Mouse (Mus musculus): ENCODE measurements around the gene Btbd3.

- no peak for TF ChIP-seq CTCF (IDR thresholded peaks at IDR 0.05; ENCODE audit: low read depth)
- TF ChIP-seq EP300 (optimal IDR thresholded peaks at IDR 0.05): no peak
Measured at GRCm38 (mm10) chr2:138257692-138258315, 1.4 kb downstream of the Btbd3 start.
